Mouse (Mus musculus) cerebellum, postnatal 36 days (tissue): ENCODE data around the gene Serp2.

Experiments
- DNase-seq, 2 experiments: peaks; one replicate each; pipeline ENCODE4 v3.0.0; 2021 to 2022; ENCODE audit warnings: mixed read lengths in 2 of 2

The Serp2 gene

GRCm38 (mm10) chr14:76489128-76489527 lies 67.6 kb downstream of the Serp2 start:
- no peak for DNase-seq

GRCm38 (mm10) chr14:76488101-76489044 lies 68.3 kb downstream of the Serp2 start:
- no peak for DNase-seq

GRCm38 (mm10) chr14:76487609-76488008 lies 69.1 kb downstream of the Serp2 start:
- no peak for DNase-seq

- DNase-seq = no peak
Observed at GRCm38 (mm10) chr14:76483701-76484100, 73.0 kb downstream of the Serp2 start.
